Mouse (Mus musculus) stomach, embryonic 16.5 days (tissue): ENCODE data around the gene Mul1. TPM values are rescaled to one million over a fixed set of nuclear protein-coding genes. Genes with fewer than 3 reads are reported as not detected.
"Not testable (repeated sequence)": the region's sequence is repeated elsewhere in the genome, so short reads cannot be mapped to it uniquely, and the experiment has no call there.

Experiments used
- ATAC-seq: fragments of 200-750 bp; cut with Nextera tagmentation; 2 replicates; pipeline ENCODE4 v1.8.0; 2017; ENCODE audit warnings: moderate number of reproducible peaks, moderate TSS enrichment; ENCODE audit not compliant: insufficient read depth, low FRiP score
- H3K27ac ChIP-seq: fragments of 300-500 bp; sonication (generic); 2 replicates; pipeline ENCODE4 v1.5.1; 2014; ENCODE audit warnings: low read length
- H3K27me3 ChIP-seq: fragments of 300-500 bp; sonication (generic); 2 replicates; pipeline ENCODE4 v1.6.1; 2014; ENCODE audit warnings: low read length, control low read depth, mixed read lengths; ENCODE audit not compliant: control insufficient read depth, insufficient read depth
- H3K36me3 ChIP-seq: fragments of 300-500 bp; sonication (generic); 2 replicates; pipeline ENCODE4 v1.6.1; 2014; ENCODE audit warnings: low read length; ENCODE audit not compliant: control insufficient read depth, insufficient read depth
- H3K4me1 ChIP-seq: fragments of 300-500 bp; sonication (generic); 2 replicates; pipeline ENCODE4 v1.6.1; 2014; ENCODE audit warnings: low read length, control low read depth, mixed read lengths; ENCODE audit not compliant: control insufficient read depth, insufficient read depth
- H3K4me2 ChIP-seq: fragments of 300-500 bp; sonication (generic); 2 replicates; pipeline ENCODE4 v1.6.1; 2014; ENCODE audit warnings: low read depth, low read length, mixed read lengths
- H3K4me3 ChIP-seq: fragments of 300-500 bp; sonication (generic); replicated peaks from 2 replicates; pipeline ENCODE4 v1.5.1; 2014; ENCODE audit warnings: mild to moderate bottlenecking, low read length
- H3K9ac ChIP-seq: fragments of 300-500 bp; sonication (generic); 2 replicates; pipeline ENCODE4 v1.6.1; 2014; ENCODE audit warnings: low read length
- H3K9me3 ChIP-seq: fragments of 300-500 bp; sonication (generic); replicated peaks from 2 replicates; pipeline ENCODE4 v1.6.1; 2016; ENCODE audit warnings: low read length, control low read depth; ENCODE audit not compliant: control insufficient read depth
- WGBS: fragments of 180-500 bp; shearing (Covaris S2); extraction: QIAGEN DNeasy Blood & Tissue Kit; methylation state at CpG from one replicate; pipeline ENCODE4 v1.1.7; 2014; 5-methylcytosine and 5-hydroxymethylcytosine counted together
- polyA plus RNA-seq: library from polyadenylated mRNA; unstranded; fragments of >200 nt; fragmentation: Nextera tagmentation; extraction: Ambion mirVana; gene quantifications from 2 replicates; pipeline ENCODE4 v1.2.1, GENCODE M21; 2015

Gene Mul1
- polyA plus RNA-seq, 1 experiment from 2014 or later, result 22.2 TPM

- 39% methylated on average over 7 of the region's 7 CpGs for WGBS
- ATAC-seq, result no peak
Observed at GRCm38 (mm10) chr4:138411504-138412121, 22.9 kb upstream of the Mul1 start.

GRCm38 (mm10) chr4:138414725-138415124 is 19.7 kb upstream of the Mul1 start:
- Histone ChIP-seq H3K4me1 (no peaks in the 10 kb centered on the region), H3K27ac (no peak overlapping the region), H3K9me3 (no peaks in the 10 kb centered on the region), H3K27me3 (no peaks in the 10 kb centered on the region), H3K4me3 (no peak overlapping the region), H3K9ac (no peak overlapping the region), H3K4me2 (no peak overlapping the region), H3K36me3 (no peaks in the 10 kb centered on the region)
- WGBS, result 26% methylated on average over 6 of the region's 6 CpGs
- no peak; the same call in 1 of the 2 replicates for ATAC-seq

More at GRCm38 (mm10) chr4:138411504-138412121, 22.9 kb upstream of the Mul1 start:
- Histone ChIP-seq H3K9me3 (no peaks in the 10 kb centered on the region), H3K9ac (no peak overlapping the region), H3K27me3 (no peaks in the 10 kb centered on the region), H3K4me2 (no peak overlapping the region), H3K27ac (no peak overlapping the region), H3K4me1 (no peaks in the 10 kb centered on the region), H3K4me3 (no peak overlapping the region), H3K36me3 (no peaks in the 10 kb centered on the region)

- no peak for ATAC-seq
- no peak overlapping the region for H3K4me3 ChIP-seq
- WGBS, result 65% methylated on average over 3 of the region's 3 CpGs
- H3K36me3 ChIP-seq, result no peaks in the 10 kb centered on the region
- H3K27ac ChIP-seq, result no peak overlapping the region
- no peaks in the 10 kb centered on the region for H3K27me3 ChIP-seq
- H3K4me2 ChIP-seq, result no peak overlapping the region
- no peaks in the 10 kb centered on the region for H3K9me3 ChIP-seq
- no peaks in the 10 kb centered on the region for H3K4me1 ChIP-seq
- H3K9ac ChIP-seq, result no peak overlapping the region
Observed at GRCm38 (mm10) chr4:138415991-138416390, 18.5 kb upstream of the Mul1 start.

- 68% methylated on average over 5 of the region's 5 CpGs for WGBS
- no peaks in the 10 kb centered on the region for H3K27me3 ChIP-seq
- H3K4me3 ChIP-seq, result no peak overlapping the region
- H3K9me3 ChIP-seq, result no peaks in the 10 kb centered on the region
- H3K4me2 ChIP-seq, result no peak overlapping the region
- no peaks in the 10 kb centered on the region for H3K36me3 ChIP-seq
- no peak for ATAC-seq
- H3K9ac ChIP-seq, result no peak overlapping the region
- H3K27ac ChIP-seq, result no peak overlapping the region
- H3K4me1 ChIP-seq, result no peaks in the 10 kb centered on the region
Observed at GRCm38 (mm10) chr4:138416414-138416813, 18.1 kb upstream of the Mul1 start.

GRCm38 (mm10) chr4:138417882-138418281 is 16.6 kb upstream of the Mul1 start:
- no peak overlapping the region for H3K9ac ChIP-seq
- H3K27ac ChIP-seq, result no peak overlapping the region
- no peak overlapping the region for H3K4me2 ChIP-seq
- no peaks in the 10 kb centered on the region for H3K4me1 ChIP-seq
- no peak for ATAC-seq
- H3K4me3 ChIP-seq, result no peak overlapping the region
- no peaks in the 10 kb centered on the region for H3K9me3 ChIP-seq
- H3K36me3 ChIP-seq, result no peaks in the 10 kb centered on the region
- WGBS, result 74% methylated on average over 4 of the region's 4 CpGs
- no peaks in the 10 kb centered on the region for H3K27me3 ChIP-seq

- no peak overlapping the region for H3K4me3 ChIP-seq
- no peaks in the 10 kb centered on the region for H3K36me3 ChIP-seq
- H3K9me3 ChIP-seq, result no peaks in the 10 kb centered on the region
- ATAC-seq, result no peak
- H3K4me1 ChIP-seq, result no peaks in the 10 kb centered on the region
- no peak overlapping the region for H3K9ac ChIP-seq
- H3K4me2 ChIP-seq, result no peak overlapping the region
- no peaks in the 10 kb centered on the region for H3K27me3 ChIP-seq
- 55% methylated on average over 11 of the region's 11 CpGs for WGBS
- H3K27ac ChIP-seq, result no peak overlapping the region
Observed at GRCm38 (mm10) chr4:138418340-138418957, 16.0 kb upstream of the Mul1 start.

GRCm38 (mm10) chr4:138425028-138425427 is 9.4 kb upstream of the Mul1 start:
- no peaks in the 10 kb centered on the region for H3K36me3 ChIP-seq
- ATAC-seq, result no peak
- no peak overlapping the region for H3K9ac ChIP-seq
- no peaks in the 10 kb centered on the region for H3K27me3 ChIP-seq
- WGBS, result 78% methylated on average over 6 of the region's 6 CpGs
- no peaks in the 10 kb centered on the region for H3K9me3 ChIP-seq
- H3K27ac ChIP-seq, result no peak overlapping the region
- H3K4me1 ChIP-seq, result no peaks in the 10 kb centered on the region
- H3K4me3 ChIP-seq, result no peak overlapping the region
- no peak overlapping the region for H3K4me2 ChIP-seq

GRCm38 (mm10) chr4:138425604-138426003 is 8.9 kb upstream of the Mul1 start:
- not testable (repeated sequence) for H3K9me3 ChIP-seq, H3K9ac ChIP-seq, ATAC-seq, H3K4me1 ChIP-seq, H3K4me2 ChIP-seq, H3K27ac ChIP-seq, H3K27me3 ChIP-seq, H3K4me3 ChIP-seq, H3K36me3 ChIP-seq
- 89% methylated on average over 14 of the region's 14 CpGs for WGBS

GRCm38 (mm10) chr4:138426778-138427705 is 7.4 kb upstream of the Mul1 start:
- no peak overlapping the region for H3K27ac ChIP-seq
- 33% methylated on average over 22 of the region's 22 CpGs for WGBS
- no peaks in the 10 kb centered on the region for H3K27me3 ChIP-seq
- 0 out of 2 replicates have a peak overlapping the region, but pooled peaks have one; percentile 1 for H3K9ac ChIP-seq
- no peaks in the 10 kb centered on the region for H3K36me3 ChIP-seq
- peak; percentile 61; the same call in 1 of the 2 replicates for ATAC-seq
- no peaks in the 10 kb centered on the region for H3K4me1 ChIP-seq
- H3K9me3 ChIP-seq, result no peaks in the 10 kb centered on the region
- no peak overlapping the region for H3K4me3 ChIP-seq
- H3K4me2 ChIP-seq, result peak overlapping the region; percentile 45
